Mouse (Mus musculus) testis, adult 10 weeks (tissue): ENCODE measurements around the gene B3galt2. TPM values are rescaled to one million over a fixed set of nuclear protein-coding genes. Genes with fewer than 3 reads are reported as not detected.

ENCODE experiments used
- polyA plus RNA-seq: library from polyadenylated mRNA; stranded (reverse); fragments of 350-450 nt; fragmentation: Illumina TruSeq; extraction: RNeasy Lipid Tissue Mini Kit (QIAGEN cat#74804); gene quantifications from one replicate; pipeline ENCODE4 v1.2.3, GENCODE M21; 2014; ENCODE audit warnings: low read depth, low replicate concordance

Gene B3galt2
- polyA plus RNA-seq: 0.14 TPM

GRCm38 (mm10) chr1:143640650-143641407 is at the start of gene B3galt2:
TSS of gene B3galt2 (plus strand) at chr1:143640664.

GRCm38 (mm10) chr1:143702741-143703262 is 62.3 kb downstream of the B3galt2 start, which contains the start of gene Cdc73:
TSS of gene Cdc73 (minus strand) at chr1:143702893.

Other genes with a start within 250 kb of the B3galt2 start
- 144 TPM for gene Cdc73, start 62.2 kb downstream of the B3galt2 start, polyA plus RNA-seq
- 386 TPM for gene Glrx2, start 75.7 kb downstream of the B3galt2 start, polyA plus RNA-seq
- gene Trove2, start 136.4 kb downstream of the B3galt2 start, polyA plus RNA-seq: 3.6 TPM
- gene Uchl5, start 136.6 kb downstream of the B3galt2 start, polyA plus RNA-seq: 175 TPM